Mouse (Mus musculus) myocyte (in vitro differentiated cells): ENCODE results near the gene Cttnbp2nl. TPM values are rescaled to one million over a fixed set of nuclear protein-coding genes. Genes with fewer than 3 reads are reported as not detected.

ENCODE experiments used
- H3K27me3 ChIP-seq: one replicate; pipeline ENCODE4 v1.6.1; 2011; ENCODE audit not compliant: control insufficient read depth, insufficient read depth, insufficient read length
- H3K36me3 ChIP-seq: one replicate; pipeline ENCODE4 v1.6.1; 2011; ENCODE audit not compliant: control insufficient read depth, insufficient read depth
- H3K4me2 ChIP-seq: one replicate; pipeline ENCODE4 v1.6.1; 2011; ENCODE audit warnings: low read depth, control low read depth
- H3K4me3 ChIP-seq: one replicate; pipeline ENCODE4 v1.5.1; 2011; ENCODE audit warnings: mild to moderate bottlenecking, control low read depth, moderate library complexity
- H3K79me2 ChIP-seq: one replicate; pipeline ENCODE4 v1.6.1; 2011; ENCODE audit not compliant: control insufficient read depth, insufficient read depth
- H3ac ChIP-seq: one replicate; pipeline ENCODE4 v1.6.1; 2011; ENCODE audit not compliant: control insufficient read depth, insufficient read length
- CEBPB ChIP-seq: IDR thresholded peaks from 2 replicates; pipeline ENCODE4 v1.6.1; 2011; ENCODE audit warnings: mild to moderate bottlenecking, moderate library complexity; ENCODE audit not compliant: poor library complexity, insufficient read depth, severe bottlenecking
- E2F4 ChIP-seq: IDR thresholded peaks from one replicate; pipeline ENCODE4 v1.6.1; 2011; ENCODE audit warnings: mild to moderate bottlenecking, control low read depth, moderate library complexity; ENCODE audit not compliant: insufficient read depth
- MAX ChIP-seq: IDR thresholded peaks from one replicate; pipeline ENCODE4 v1.6.1; 2011; ENCODE audit warnings: low read depth, mild to moderate bottlenecking, control low read depth
- MYOD1 ChIP-seq, 3 experiments: IDR thresholded peaks; one replicate each; pipeline ENCODE4 v1.6.1; 2011; ENCODE audit warnings: control low read depth in 2 of 3, low read depth in 2 of 3, mild to moderate bottlenecking in 2 of 3, moderate library complexity in 1 of 3; ENCODE audit not compliant: insufficient read length in 2 of 3, control insufficient read depth in 1 of 3
- MYOG ChIP-seq, 3 experiments: IDR thresholded peaks; one replicate each; pipeline ENCODE4 v1.6.1; 2011; ENCODE audit warnings: control low read depth in 2 of 3, low read depth in 2 of 3, mild to moderate bottlenecking in 2 of 3; ENCODE audit not compliant: insufficient read length in 2 of 3, control insufficient read depth in 1 of 3, insufficient read depth in 1 of 3
- POLR2A ChIP-seq: IDR thresholded peaks from one replicate; pipeline ENCODE4 v1.6.1; 2011; ENCODE audit warnings: low read depth, mild to moderate bottlenecking, control low read depth, moderate library complexity; ENCODE audit not compliant: insufficient read length
- POLR2AphosphoS2 ChIP-seq: IDR thresholded peaks from one replicate; pipeline ENCODE4 v1.6.1; 2011; ENCODE audit warnings: low read depth, control low read depth; ENCODE audit not compliant: insufficient read length
- REST ChIP-seq: IDR thresholded peaks from one replicate; pipeline ENCODE4 v1.6.1; 2011; ENCODE audit warnings: mild to moderate bottlenecking, control low read depth, moderate library complexity; ENCODE audit not compliant: insufficient read depth, insufficient read length
- SRF ChIP-seq: IDR thresholded peaks from one replicate; pipeline ENCODE4 v1.6.1; 2011; ENCODE audit warnings: low read depth; ENCODE audit not compliant: control insufficient read depth, insufficient read length
- TCF12 ChIP-seq: IDR thresholded peaks from one replicate; pipeline ENCODE4 v1.6.1; 2011; ENCODE audit warnings: mild to moderate bottlenecking, control low read depth; ENCODE audit not compliant: poor library complexity, insufficient read depth, severe bottlenecking
- TCF3 ChIP-seq: IDR thresholded peaks from one replicate; pipeline ENCODE4 v1.6.1; 2011; ENCODE audit warnings: low read depth, control low read depth; ENCODE audit not compliant: insufficient read length
- USF1 ChIP-seq: IDR thresholded peaks from one replicate; pipeline ENCODE4 v1.6.1; 2011; ENCODE audit warnings: low read depth, mild to moderate bottlenecking, control low read depth, moderate library complexity
- polyA plus RNA-seq: library from polyadenylated mRNA; unstranded; fragments of >200 nt; fragmentation: generic; extraction: Trizol; gene quantifications from one replicate; pipeline ENCODE4 v1.2.1, GENCODE M21; 2012; ENCODE audit warnings: missing spikeins

The Cttnbp2nl gene
- polyA plus RNA-seq, 1 experiment, result 8.9 TPM

- no peak overlapping the region for H3K4me3 ChIP-seq
- no peak overlapping the region for H3ac ChIP-seq
- peaks cover 12% of the 10 kb centered on the region for H3K36me3 ChIP-seq
- no peaks in the 10 kb centered on the region for H3K27me3 ChIP-seq
- TF ChIP-seq E2F4, result no peak
- TF ChIP-seq USF1, result no peak
- no peak for TF ChIP-seq CEBPB
- no peak for TF ChIP-seq MYOD1 (IDR thresholded peaks at IDR 0.05; ENCODE audit: control insufficient read depth in 1 of 3, insufficient read length in 2 of 3, low read depth in 2 of 3)
- no peak for TF ChIP-seq TCF12
- no peak for TF ChIP-seq MYOG (IDR thresholded peaks at IDR 0.05; ENCODE audit: control insufficient read depth in 1 of 3, insufficient read depth in 1 of 3, insufficient read length in 2 of 3, low read depth in 2 of 3)
- no peak for TF ChIP-seq POLR2AphosphoS2
- TF ChIP-seq MAX, result no peak
- TF ChIP-seq REST, result no peak
- TF ChIP-seq TCF3, result no peak
- no peak for TF ChIP-seq POLR2A
- no peak for TF ChIP-seq SRF
- peaks cover 27% of the 10 kb centered on the region for H3K79me2 ChIP-seq
- no peak overlapping the region for H3K4me2 ChIP-seq
These were observed 29.5 kb downstream of the Cttnbp2nl start for GRCm38 (mm10) chr3:105023371-105024005.

GRCm38 (mm10) chr3:105019826-105020692, 32.9 kb downstream of the Cttnbp2nl start:
- no peak overlapping the region for H3K4me2 ChIP-seq
- H3K79me2 ChIP-seq, result peaks cover 7% of the 10 kb centered on the region
- H3ac ChIP-seq, result no peak overlapping the region
- H3K36me3 ChIP-seq, result no peaks in the 10 kb centered on the region
- no peak for TF ChIP-seq USF1
- no peak for TF ChIP-seq TCF12
- no peak for TF ChIP-seq SRF
- no peak for TF ChIP-seq POLR2A
- no peak for TF ChIP-seq POLR2AphosphoS2
- no peak for TF ChIP-seq E2F4
- TF ChIP-seq TCF3, result no peak
- TF ChIP-seq CEBPB, result no peak
- TF ChIP-seq MYOG (IDR thresholded peaks at IDR 0.05; ENCODE audit: control insufficient read depth in 1 of 3, insufficient read depth in 1 of 3, insufficient read length in 2 of 3, low read depth in 2 of 3), result no peak
- no peak for TF ChIP-seq MAX
- H3K4me3 ChIP-seq, result no peak overlapping the region
- no peaks in the 10 kb centered on the region for H3K27me3 ChIP-seq

GRCm38 (mm10) chr3:105018783-105019105, 34.2 kb downstream of the Cttnbp2nl start:
- Histone ChIP-seq H3ac (no peak overlapping the region), H3K4me3 (no peak overlapping the region), H3K36me3 (no peaks in the 10 kb centered on the region), H3K27me3 (no peaks in the 10 kb centered on the region), H3K79me2 (peaks cover 17% of the 10 kb centered on the region), H3K4me2 (no peak overlapping the region)
- TF ChIP-seq MYOG (IDR thresholded peaks at IDR 0.05; ENCODE audit: control insufficient read depth in 1 of 3, insufficient read depth in 1 of 3, insufficient read length in 2 of 3, low read depth in 2 of 3) (no peak), MAX (no peak), TCF12 (no peak), POLR2AphosphoS2 (no peak), POLR2A (no peak), CEBPB (no peak), REST (no peak), MYOD1 (IDR thresholded peaks at IDR 0.05; ENCODE audit: control insufficient read depth in 1 of 3, insufficient read length in 2 of 3, low read depth in 2 of 3) (no peak), TCF3 (no peak), USF1 (no peak), SRF (no peak), E2F4 (no peak)

GRCm38 (mm10) chr3:105018085-105018782, 34.7 kb downstream of the Cttnbp2nl start:
- Histone ChIP-seq H3K4me3 (no peak overlapping the region), H3K4me2 (no peak overlapping the region), H3K27me3 (no peaks in the 10 kb centered on the region), H3K36me3 (no peaks in the 10 kb centered on the region), H3ac (no peak overlapping the region), H3K79me2 (peaks cover 22% of the 10 kb centered on the region)
- TF ChIP-seq TCF3 (no peak), POLR2A (no peak), MYOD1 (IDR thresholded peaks at IDR 0.05; ENCODE audit: control insufficient read depth in 1 of 3, insufficient read length in 2 of 3, low read depth in 2 of 3) (no peak), MYOG (IDR thresholded peaks at IDR 0.05; ENCODE audit: control insufficient read depth in 1 of 3, insufficient read depth in 1 of 3, insufficient read length in 2 of 3, low read depth in 2 of 3) (no peak), POLR2AphosphoS2 (no peak), CEBPB (no peak), TCF12 (no peak), USF1 (no peak), E2F4 (no peak), MAX (no peak), REST (no peak), SRF (no peak)
